Mouse (Mus musculus) spleen, adult 2 months (tissue): Measurements from ENCODE around the gene Armh4. TPM values are rescaled to one million over a fixed set of nuclear protein-coding genes. Genes with fewer than 3 reads are reported as not detected.

Experiments
- DNase-seq, 2 experiments: peaks; one replicate each; pipeline versions ENCODE4 v3.0.0 to v3.0.0-alpha.2; 2012 to 2021; ENCODE audit warnings: low spot score in 2 of 2, low read depth in 1 of 2
- H3K27ac ChIP-seq: fragments of 200-500 bp; 2 replicates; pipeline ENCODE4 v1.5.1; 2012; ENCODE audit warnings: low read length, inconsistent platforms; ENCODE audit not compliant: insufficient read depth
- H3K27me3 ChIP-seq: fragments of 200-500 bp; 2 replicates; pipeline ENCODE4 v1.6.1; 2012; ENCODE audit warnings: mild to moderate bottlenecking, moderate library complexity, low read length, inconsistent platforms; ENCODE audit not compliant: control insufficient read depth, insufficient read depth
- H3K36me3 ChIP-seq: fragments of 200-500 bp; 2 replicates; pipeline ENCODE4 v1.6.1; 2012; ENCODE audit warnings: mild to moderate bottlenecking, low read length, inconsistent platforms; ENCODE audit not compliant: control insufficient read depth, insufficient read depth
- H3K4me1 ChIP-seq: fragments of 200-500 bp; 2 replicates; pipeline ENCODE4 v1.6.1; 2011; ENCODE audit warnings: inconsistent platforms; ENCODE audit not compliant: control insufficient read depth, insufficient read depth, insufficient read length
- H3K4me3 ChIP-seq: fragments of 200-500 bp; 2 replicates; pipeline ENCODE4 v1.5.1; 2011; ENCODE audit warnings: mild to moderate bottlenecking, inconsistent platforms; ENCODE audit not compliant: insufficient read depth, insufficient read length; ENCODE audit errors: extremely low read depth
- CTCF ChIP-seq: fragments of 200-500 bp; IDR thresholded peaks from 2 replicates; pipeline ENCODE4 v1.5.1; 2011; ENCODE audit warnings: mild to moderate bottlenecking, inconsistent platforms; ENCODE audit not compliant: insufficient read depth, insufficient read length, insufficient replicate concordance; ENCODE audit errors: extremely low read depth
- POLR2A ChIP-seq: fragments of 200-500 bp; IDR thresholded peaks from 2 replicates; pipeline ENCODE4 v1.6.1; 2011; ENCODE audit warnings: low read depth, low read length, inconsistent platforms
- WGBS: fragments of 180-500 bp; shearing (Covaris S2); methylation state at CpG from one replicate; pipeline ENCODE4 v1.1.7; 2018; 5-methylcytosine and 5-hydroxymethylcytosine counted together
- polyA plus RNA-seq: library from polyadenylated mRNA; depleted of rRNA; stranded (reverse); fragments of >200 nt; gene quantifications from 2 replicates; pipeline ENCODE4 v1.2.3, GENCODE M21; 2012

Armh4 gene
- polyA plus RNA-seq, 1 experiment = 0.11 TPM

DNA sequence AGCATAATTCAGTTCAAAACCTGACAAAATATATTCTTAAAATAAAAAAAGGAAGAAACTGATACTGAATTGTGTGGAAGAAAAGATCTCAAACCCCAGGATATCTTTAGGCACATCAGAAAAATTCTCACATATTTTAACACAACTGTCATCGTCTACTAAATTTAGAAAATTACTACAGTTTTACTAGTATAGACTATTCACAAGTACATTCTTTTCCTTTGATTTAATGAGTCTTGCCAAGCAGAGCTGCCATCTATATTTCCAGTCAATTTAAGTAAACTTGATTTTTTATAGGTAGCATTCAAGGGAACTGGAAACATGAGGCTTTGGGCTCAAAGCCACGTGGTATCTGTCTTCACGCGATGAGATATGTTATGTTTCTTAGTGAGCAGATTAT is 16.6 kb downstream of the Armh4 start:
- no peak overlapping the region for H3K27ac ChIP-seq
- H3K4me3 ChIP-seq = no peak overlapping the region
- H3K27me3 ChIP-seq = no peaks in the 10 kb centered on the region
- DNase-seq = no peak
- TF ChIP-seq CTCF (no peak), POLR2A (no peak)
- WGBS = 90% methylated on average over 4 of the region's 4 CpGs
- H3K36me3 ChIP-seq = no peaks in the 10 kb centered on the region
- no peaks in the 10 kb centered on the region for H3K4me1 ChIP-seq

DNA sequence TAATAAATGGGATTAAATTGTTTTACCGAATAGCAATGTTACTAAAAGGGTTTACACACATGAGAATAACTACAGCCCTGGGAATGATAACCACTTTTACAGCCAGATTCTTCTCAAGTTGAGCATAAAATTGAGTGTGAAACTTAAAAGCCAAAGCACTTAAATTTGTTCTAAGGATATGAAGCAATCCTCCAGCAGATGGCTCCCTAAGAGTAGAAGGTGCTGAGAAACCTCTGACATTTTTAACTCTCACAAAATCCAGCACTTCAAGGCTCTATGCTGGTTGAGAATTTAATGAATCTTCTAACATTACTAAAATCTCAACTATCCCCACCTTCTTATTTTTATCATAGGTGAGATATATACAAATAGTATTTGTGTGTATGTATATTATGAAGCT is 27.3 kb downstream of the Armh4 start:
- Histone ChIP-seq H3K4me3 (no peak overlapping the region), H3K36me3 (no peaks in the 10 kb centered on the region), H3K27me3 (no peaks in the 10 kb centered on the region), H3K4me1 (no peaks in the 10 kb centered on the region), H3K27ac (no peak overlapping the region)
- no peak for DNase-seq
- TF ChIP-seq CTCF = no peak
- TF ChIP-seq POLR2A = no peak
- WGBS = 85% methylated on average over 1 of the region's 1 CpGs

DNA sequence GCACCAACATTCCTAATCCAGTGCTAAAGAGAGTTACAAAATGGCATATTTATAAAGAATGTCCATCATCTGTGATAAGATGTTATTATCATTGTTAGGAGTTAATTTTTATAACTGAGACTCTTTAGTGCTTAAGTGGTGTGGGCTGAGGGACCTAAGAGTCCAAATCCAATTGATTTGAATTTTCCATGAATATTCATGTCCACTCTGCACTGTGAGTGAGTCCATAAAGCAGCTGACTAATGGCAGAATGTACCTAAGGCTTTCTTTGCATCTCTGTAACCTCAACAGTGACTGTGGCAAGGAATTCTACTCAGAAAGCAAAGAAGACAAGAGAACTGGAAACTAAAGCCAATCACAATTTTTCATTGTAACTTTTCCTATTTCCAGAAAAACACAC is 30.6 kb downstream of the Armh4 start:
- Histone ChIP-seq H3K4me1 (no peaks in the 10 kb centered on the region), H3K36me3 (no peaks in the 10 kb centered on the region), H3K27me3 (no peaks in the 10 kb centered on the region), H3K4me3 (no peak overlapping the region), H3K27ac (no peak overlapping the region)
- TF ChIP-seq CTCF (no peak), POLR2A (no peak)
- no peak for DNase-seq

DNA sequence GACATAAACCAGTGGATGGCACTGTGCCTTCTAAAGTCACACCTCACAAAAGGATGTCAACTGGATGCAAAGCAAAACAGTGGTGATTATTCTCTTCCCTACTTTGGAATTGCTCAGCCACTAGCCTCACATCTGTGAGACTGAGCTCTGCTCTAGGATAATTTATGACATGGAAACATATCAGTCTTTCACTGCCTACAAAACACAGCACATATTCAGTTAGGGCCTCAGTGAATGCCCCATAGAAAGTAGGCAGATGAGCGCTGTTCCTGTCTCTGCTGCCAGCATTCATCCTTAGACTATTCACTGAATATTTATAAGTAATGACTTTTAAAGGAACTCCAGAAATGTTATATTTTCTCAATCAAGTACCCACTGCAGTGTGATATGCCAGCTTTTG is 37.3 kb downstream of the Armh4 start:
- DNase-seq = no peak
- TF ChIP-seq POLR2A (no peak), CTCF (no peak)
- H3K27ac ChIP-seq = no peak overlapping the region
- H3K36me3 ChIP-seq = no peaks in the 10 kb centered on the region
- H3K4me1 ChIP-seq = no peaks in the 10 kb centered on the region
- WGBS = 95% methylated on average over 1 of the region's 1 CpGs
- H3K4me3 ChIP-seq = no peak overlapping the region
- no peaks in the 10 kb centered on the region for H3K27me3 ChIP-seq

DNA sequence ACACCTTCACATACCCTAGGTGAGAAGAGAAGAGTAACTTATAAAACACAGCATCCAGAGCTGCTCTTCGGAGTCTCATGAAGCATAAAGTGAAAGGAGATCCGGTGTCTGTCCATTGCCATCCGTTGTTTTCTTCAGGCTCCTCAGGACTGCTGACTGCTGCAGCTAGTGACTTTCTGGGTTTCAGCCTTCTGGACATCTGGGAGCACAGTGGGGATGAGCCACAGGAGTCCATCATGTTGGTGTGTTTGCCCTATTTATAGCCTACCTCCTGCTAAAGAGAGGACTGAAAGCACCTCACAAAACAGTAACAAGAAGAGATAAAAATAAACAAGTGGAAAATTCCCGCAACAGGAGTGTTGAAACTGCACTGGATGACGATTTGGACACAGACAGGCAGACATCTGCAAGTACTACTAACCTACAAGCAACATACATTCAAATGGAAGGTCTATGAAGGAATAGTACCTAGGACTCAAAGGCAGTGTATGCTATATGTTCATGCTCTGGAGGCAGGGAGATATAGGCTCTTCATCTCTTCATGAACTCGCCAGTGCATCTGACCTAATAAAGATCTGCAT is 39.1 kb downstream of the Armh4 start:
- Histone ChIP-seq H3K4me3 (no peak overlapping the region), H3K27ac (no peak overlapping the region), H3K4me1 (no peaks in the 10 kb centered on the region), H3K27me3 (no peaks in the 10 kb centered on the region), H3K36me3 (no peaks in the 10 kb centered on the region)
- no peak for DNase-seq
- no peak for TF ChIP-seq POLR2A
- no peak for TF ChIP-seq CTCF
- 85% methylated on average over 6 of the region's 6 CpGs for WGBS

DNA sequence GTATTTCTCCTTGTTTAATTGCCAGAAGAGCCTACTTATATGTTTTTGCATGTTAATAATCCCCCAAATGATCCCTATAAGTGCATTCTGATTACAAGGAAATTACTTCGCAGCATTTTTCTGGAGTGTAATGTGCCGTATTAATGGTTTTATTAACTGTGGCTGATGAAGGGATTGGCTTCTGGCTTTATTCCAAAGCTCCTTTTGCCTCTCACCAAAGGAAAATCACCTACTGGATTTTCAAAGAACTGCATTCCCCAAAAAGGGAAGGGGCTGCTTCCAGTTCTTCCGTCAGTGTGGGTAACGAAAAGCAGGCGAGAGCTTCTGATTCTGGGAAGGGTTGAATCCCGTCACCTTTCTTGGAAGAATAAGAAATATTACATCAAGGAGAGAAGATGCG is 43.9 kb downstream of the Armh4 start:
- TF ChIP-seq POLR2A (no peak), CTCF (no peak)
- Histone ChIP-seq H3K36me3 (no peaks in the 10 kb centered on the region), H3K27ac (no peak overlapping the region), H3K4me3 (no peak overlapping the region), H3K27me3 (no peaks in the 10 kb centered on the region), H3K4me1 (no peaks in the 10 kb centered on the region)
- WGBS = 90% methylated on average over 7 of the region's 7 CpGs
- DNase-seq = no peak

DNA sequence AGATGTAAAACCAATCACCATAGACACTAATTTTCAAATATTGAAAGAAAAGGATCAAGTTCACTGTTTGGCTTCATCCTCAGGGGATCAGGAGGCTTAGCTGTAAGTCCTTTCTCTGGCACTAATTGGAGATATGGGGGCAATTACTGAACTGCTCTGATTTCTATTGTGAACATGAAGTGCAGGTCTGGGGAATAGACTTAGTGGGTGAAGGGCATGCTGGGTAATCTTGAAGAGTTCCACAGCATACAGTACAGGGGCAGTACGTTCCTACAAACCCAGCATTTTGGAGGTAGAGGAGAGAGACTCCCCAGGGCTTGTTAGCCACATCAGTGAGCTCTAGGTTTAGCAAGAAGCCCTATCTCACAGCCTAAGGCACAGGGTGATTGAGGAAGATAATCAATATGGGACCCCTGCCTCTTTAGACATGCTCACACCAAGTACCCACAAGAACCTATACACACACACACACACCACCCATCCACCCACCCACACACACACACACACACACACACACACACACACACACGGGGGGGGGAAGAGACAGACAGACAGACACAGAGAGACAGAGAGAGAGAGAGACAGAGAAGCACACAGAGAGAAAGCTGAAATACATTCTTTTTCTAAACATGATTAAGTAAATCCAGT is 44.6 kb downstream of the Armh4 start:
- Histone ChIP-seq H3K27me3 (no peaks in the 10 kb centered on the region), H3K4me3 (no peak overlapping the region), H3K36me3 (no peaks in the 10 kb centered on the region), H3K4me1 (no peaks in the 10 kb centered on the region), H3K27ac (no peak overlapping the region)
- WGBS = 73% methylated on average over 2 of the region's 2 CpGs
- no peak for TF ChIP-seq CTCF
- TF ChIP-seq POLR2A = no peak
- no peak for DNase-seq
